Mouse (Mus musculus) neural tube, embryonic 11.5 days (tissue): ENCODE measurements around the gene Rbm24. TPM values are rescaled to one million over a fixed set of nuclear protein-coding genes. Genes with fewer than 3 reads are reported as not detected.

Experiments
- ATAC-seq: fragments of 200-750 bp; cut with Nextera tagmentation; 2 replicates; pipeline ENCODE4 v1.8.0; 2017; ENCODE audit warnings: moderate number of reproducible peaks, mild to moderate bottlenecking, moderate TSS enrichment, moderate library complexity; ENCODE audit not compliant: insufficient read depth, low FRiP score, low TSS enrichment
- DNase-seq: peaks from one replicate; pipeline ENCODE4 v3.0.0-alpha.2; 2015; ENCODE audit warnings: low spot score
- H3K27ac ChIP-seq: fragments of 300-500 bp; sonication (generic); 2 replicates; pipeline ENCODE4 v1.5.1; 2014; ENCODE audit warnings: low read depth, mild to moderate bottlenecking, low read length
- H3K27me3 ChIP-seq: fragments of 300-500 bp; sonication (generic); 2 replicates; pipeline ENCODE4 v1.6.1; 2014; ENCODE audit warnings: mild to moderate bottlenecking, low read length, mixed read lengths; ENCODE audit not compliant: control insufficient read depth, insufficient read depth
- H3K36me3 ChIP-seq: fragments of 300-500 bp; sonication (generic); 2 replicates; pipeline ENCODE4 v1.6.1; 2014; ENCODE audit warnings: mild to moderate bottlenecking, low read length, moderate library complexity, mixed read lengths; ENCODE audit not compliant: control insufficient read depth, insufficient read depth
- H3K4me1 ChIP-seq: fragments of 300-500 bp; sonication (generic); 2 replicates; pipeline ENCODE4 v1.6.1; 2014; ENCODE audit warnings: low read length, mixed read lengths; ENCODE audit not compliant: control insufficient read depth, insufficient read depth
- H3K4me2 ChIP-seq: fragments of 300-500 bp; sonication (generic); 2 replicates; pipeline ENCODE4 v1.6.1; 2014; ENCODE audit warnings: low read depth, mild to moderate bottlenecking, moderate library complexity
- H3K4me3 ChIP-seq: fragments of 300-500 bp; sonication (generic); 2 replicates; pipeline ENCODE4 v1.5.1; 2014; ENCODE audit warnings: low read depth, low read length
- H3K9ac ChIP-seq: fragments of 300-500 bp; sonication (generic); 2 replicates; pipeline ENCODE4 v1.6.1; 2014; ENCODE audit warnings: mild to moderate bottlenecking, low read length
- H3K9me3 ChIP-seq: fragments of 300-500 bp; sonication (generic); 2 replicates; pipeline ENCODE4 v1.6.1; 2016; ENCODE audit warnings: low read length; ENCODE audit not compliant: control insufficient read depth
- WGBS: fragments of 180-500 bp; shearing (Covaris S2); extraction: QIAGEN DNeasy Blood & Tissue Kit; methylation state at CpG from one replicate; pipeline ENCODE4 v1.1.7; 2014; 5-methylcytosine and 5-hydroxymethylcytosine counted together
- polyA plus RNA-seq: library from polyadenylated mRNA; unstranded; fragments of >200 nt; fragmentation: Nextera tagmentation; extraction: Ambion mirVana; gene quantifications from 2 replicates; pipeline ENCODE4 v1.2.1, GENCODE M21; 2014

Gene Rbm24
- polyA plus RNA-seq, 1 experiment from 2014 or later: 6.2 TPM

GRCm38 (mm10) chr13:46449955-46450354 lies 31.7 kb downstream of the Rbm24 start:
- H3K9me3 ChIP-seq: no peaks in the 10 kb centered on the region
- DNase-seq (no peak), ATAC-seq (no peak)
- WGBS: 64% methylated on average over 4 of the region's 4 CpGs
- H3K27ac ChIP-seq: no peak overlapping the region
- no peaks in the 10 kb centered on the region for H3K36me3 ChIP-seq
- no peak overlapping the region for H3K4me3 ChIP-seq
- H3K4me2 ChIP-seq: no peak overlapping the region
- no peak overlapping the region for H3K9ac ChIP-seq
- no peaks in the 10 kb centered on the region for H3K4me1 ChIP-seq
- H3K27me3 ChIP-seq: no peaks in the 10 kb centered on the region

GRCm38 (mm10) chr13:46450623-46451022 lies 32.4 kb downstream of the Rbm24 start:
- H3K9me3 ChIP-seq: no peaks in the 10 kb centered on the region
- H3K4me3 ChIP-seq: no peak overlapping the region
- DNase-seq (no peak), ATAC-seq (no peak)
- 78% methylated on average over 7 of the region's 7 CpGs for WGBS
- H3K9ac ChIP-seq: no peak overlapping the region
- no peaks in the 10 kb centered on the region for H3K27me3 ChIP-seq
- no peak overlapping the region for H3K4me2 ChIP-seq
- H3K4me1 ChIP-seq: no peaks in the 10 kb centered on the region
- H3K36me3 ChIP-seq: no peaks in the 10 kb centered on the region
- H3K27ac ChIP-seq: no peak overlapping the region

- no peak for DNase-seq
- H3K9me3 ChIP-seq: no peaks in the 10 kb centered on the region
- ATAC-seq: no peak
- no peaks in the 10 kb centered on the region for H3K4me1 ChIP-seq
- no peak overlapping the region for H3K4me3 ChIP-seq
- no peak overlapping the region for H3K4me2 ChIP-seq
- no peak overlapping the region for H3K9ac ChIP-seq
- 86% methylated on average over 3 of the region's 3 CpGs for WGBS
- no peaks in the 10 kb centered on the region for H3K27me3 ChIP-seq
- no peak overlapping the region for H3K27ac ChIP-seq
- no peaks in the 10 kb centered on the region for H3K36me3 ChIP-seq
Measured at GRCm38 (mm10) chr13:46451548-46451947, 33.3 kb downstream of the Rbm24 start.

- Histone ChIP-seq H3K27me3 (no peaks in the 10 kb centered on the region), H3K27ac (no peak overlapping the region), H3K4me3 (no peak overlapping the region), H3K4me2 (no peak overlapping the region), H3K9me3 (no peaks in the 10 kb centered on the region), H3K4me1 (no peaks in the 10 kb centered on the region), H3K36me3 (no peaks in the 10 kb centered on the region), H3K9ac (no peak overlapping the region)
- ATAC-seq: no peak
- no peak for DNase-seq
- WGBS: 89% methylated on average over 10 of the region's 10 CpGs
Measured at GRCm38 (mm10) chr13:46459546-46459945, 41.3 kb downstream of the Rbm24 start.

GRCm38 (mm10) chr13:46462280-46462679 lies 44.0 kb downstream of the Rbm24 start:
- no peak overlapping the region for H3K9ac ChIP-seq
- H3K4me1 ChIP-seq: no peaks in the 10 kb centered on the region
- H3K36me3 ChIP-seq: no peaks in the 10 kb centered on the region
- ATAC-seq (no peak), DNase-seq (no peak)
- no peak overlapping the region for H3K27ac ChIP-seq
- no peaks in the 10 kb centered on the region for H3K9me3 ChIP-seq
- WGBS: 93% methylated on average over 4 of the region's 4 CpGs
- no peak overlapping the region for H3K4me3 ChIP-seq
- no peaks in the 10 kb centered on the region for H3K27me3 ChIP-seq
- H3K4me2 ChIP-seq: no peak overlapping the region

GRCm38 (mm10) chr13:46463764-46464163 lies 45.5 kb downstream of the Rbm24 start:
- H3K27ac ChIP-seq: no peak overlapping the region
- H3K4me2 ChIP-seq: no peak overlapping the region
- no peak overlapping the region for H3K9ac ChIP-seq
- no peaks in the 10 kb centered on the region for H3K9me3 ChIP-seq
- no peak for ATAC-seq
- H3K27me3 ChIP-seq: no peaks in the 10 kb centered on the region
- WGBS: 82% methylated on average over 3 of the region's 3 CpGs
- no peak overlapping the region for H3K4me3 ChIP-seq
- H3K4me1 ChIP-seq: no peaks in the 10 kb centered on the region
- no peaks in the 10 kb centered on the region for H3K36me3 ChIP-seq
- DNase-seq: no peak

GRCm38 (mm10) chr13:46468251-46468650 lies 50.0 kb downstream of the Rbm24 start:
- WGBS: 65% methylated on average over 8 of the region's 8 CpGs
- Histone ChIP-seq H3K36me3 (no peaks in the 10 kb centered on the region), H3K27ac (no peak overlapping the region), H3K9ac (no peak overlapping the region), H3K9me3 (no peaks in the 10 kb centered on the region), H3K4me3 (no peak overlapping the region), H3K27me3 (no peaks in the 10 kb centered on the region), H3K4me2 (no peak overlapping the region), H3K4me1 (no peaks in the 10 kb centered on the region)
- no peak for ATAC-seq
- no peak for DNase-seq

- H3K4me1 ChIP-seq: no peaks in the 10 kb centered on the region
- 92% methylated on average over 2 of the region's 2 CpGs for WGBS
- ATAC-seq (no peak), DNase-seq (no peak)
- no peak overlapping the region for H3K9ac ChIP-seq
- H3K36me3 ChIP-seq: no peaks in the 10 kb centered on the region
- H3K9me3 ChIP-seq: no peaks in the 10 kb centered on the region
- no peaks in the 10 kb centered on the region for H3K27me3 ChIP-seq
- H3K27ac ChIP-seq: no peak overlapping the region
- no peak overlapping the region for H3K4me3 ChIP-seq
- H3K4me2 ChIP-seq: no peak overlapping the region
Measured at GRCm38 (mm10) chr13:46469536-46469935, 51.3 kb downstream of the Rbm24 start.
